Mouse (Mus musculus): Measurements from ENCODE around the gene Prkcz. TPM values are rescaled to one million over a fixed set of nuclear protein-coding genes. Genes with fewer than 3 reads are reported as not detected.

The Prkcz gene
- total RNA-seq, 2 experiments from 2014 or later: not detected

Other genes starting within 250 kb of the Prkcz start
- 16.9 and 19.7 TPM in 2 replicates for gene Ski, start 138.8 kb downstream of the Prkcz start, total RNA-seq (2015)
- gene Ski, start 138.8 kb downstream of the Prkcz start, total RNA-seq (2017): 5.0 and 5.7 TPM in 2 replicates
- 28.6 and 46.3 TPM in 2 replicates for gene Faap20, start 111.6 kb downstream of the Prkcz start, total RNA-seq (2015)
- gene Faap20, start 111.6 kb downstream of the Prkcz start, total RNA-seq (2017): 14.2 and 17.6 TPM in 2 replicates
- gene Gabrd, start 36.8 kb upstream of the Prkcz start, total RNA-seq (2015): not detected in 2 replicates
- 0.14 TPM in 1 of 2 replicates, not detected in the other for gene Gabrd, start 36.8 kb upstream of the Prkcz start, total RNA-seq (2017)
- 0.22 TPM in 1 of 2 replicates, not detected in the other for gene Cfap74, start 47.8 kb upstream of the Prkcz start, total RNA-seq (2015)
- gene Cfap74, start 47.8 kb upstream of the Prkcz start, total RNA-seq (2017): 0.47 TPM in 1 of 2 replicates, not detected in the other
- gene Tmem52, start 107.8 kb upstream of the Prkcz start, total RNA-seq (2015): 0.15 TPM in 1 of 2 replicates, not detected in the other
- gene Tmem52, start 107.8 kb upstream of the Prkcz start, total RNA-seq (2017): not detected in 2 replicates
- 230 and 233 TPM in 2 replicates for gene Gnb1, start 130.0 kb upstream of the Prkcz start, total RNA-seq (2015)
- 165 and 170 TPM in 2 replicates for gene Gnb1, start 130.0 kb upstream of the Prkcz start, total RNA-seq (2017)
- gene Nadk, start 201.0 kb upstream of the Prkcz start, total RNA-seq (2015): 78.5 and 79.7 TPM in 2 replicates
- gene Nadk, start 201.0 kb upstream of the Prkcz start, total RNA-seq (2017): 71.3 and 72.4 TPM in 2 replicates
- 16.8 and 20.2 TPM in 2 replicates for gene Slc35e2, start 240.1 kb upstream of the Prkcz start, total RNA-seq (2015)
- 8.9 and 11.0 TPM in 2 replicates for gene Slc35e2, start 240.1 kb upstream of the Prkcz start, total RNA-seq (2017)